Mouse (Mus musculus): ENCODE measurements around the gene Atp5g3. TPM values are rescaled to one million over a fixed set of nuclear protein-coding genes. Genes with fewer than 3 reads are reported as not detected.
A peak's percentile ranks its signal among the peaks of the same experiment; 100 is the strongest.

Atp5g3 gene
- polyA plus RNA-seq, 1 experiment: 571 TPM

GRCm38 (mm10) chr2:73860046-73860624, 51.0 kb downstream of the Atp5g3 start:
- peaks cover 2% of the 10 kb centered on the region; the same call in 1 of the 2 replicates for H3K4me1 ChIP-seq (ENCODE audit: control insufficient read depth, insufficient read depth, insufficient read length, low read length)
- peak overlapping the region; percentile 42; the same call in 1 of the 2 replicates for H3K27ac ChIP-seq (replicated peaks; ENCODE audit: low read depth, low read length)
- no peak overlapping the region for H3K4me3 ChIP-seq (ENCODE audit: insufficient read depth, low read depth, low read length)

Other genes starting within 250 kb of the Atp5g3 start
- gene Chn1, start 136.0 kb downstream of the Atp5g3 start, polyA plus RNA-seq (2012; ENCODE audit: insufficient read depth, insufficient read length, missing spikeins): 67.6 and 79.9 TPM in 2 replicates
- gene Atf2, start 18.7 kb downstream of the Atp5g3 start, polyA plus RNA-seq (2012; ENCODE audit: insufficient read depth, insufficient read length, missing spikeins): 48.3 and 76.1 TPM in 2 replicates

All from brown adipose tissue, adult 24 weeks (tissue).